Mouse (Mus musculus) ES-E14 (cell line): ENCODE data around the gene Rprd1b.

ENCODE experiments used
- MAFK ChIP-seq: IDR thresholded peaks from 2 replicates; pipeline ENCODE4 v1.6.1; 2014; ENCODE audit warnings: mild to moderate bottlenecking, low read depth, low read length, inconsistent platforms; ENCODE audit not compliant: insufficient read depth
- ZNF384 ChIP-seq: IDR thresholded peaks from 2 replicates; pipeline ENCODE4 v1.6.1; 2012; ENCODE audit warnings: low read depth, low read length, inconsistent platforms

- TF ChIP-seq MAFK (no peak), ZNF384 (no peak)
Observed at GRCm38 (mm10) chr2:158050116-158050515, 21.8 kb downstream of the Rprd1b start.
